Mouse (Mus musculus): ENCODE data around the gene Cpt1c. TPM values are rescaled to one million over a fixed set of nuclear protein-coding genes. Genes with fewer than 3 reads are reported as not detected.
A peak's percentile ranks its signal among the peaks of the same experiment; 100 is the strongest.

Gene Cpt1c
- total and polyA plus RNA-seq, 2 experiments from 2014 or later: 50.7 to 99.4 TPM

GRCm38 (mm10) chr7:44959281-44959680 lies 15.4 kb downstream of the Cpt1c start:
- H3K9ac ChIP-seq (replicated peaks; ENCODE audit: low read length): no peak overlapping the region
- WGBS: 89% methylated on average over 8 of the region's 8 CpGs
- H3K27me3 ChIP-seq (ENCODE audit: insufficient read depth, low read length): no peaks in the 10 kb centered on the region
- H3K36me3 ChIP-seq (ENCODE audit: insufficient read depth, low read length): peaks cover 16% of the 10 kb centered on the region
- DNase-seq (ENCODE audit: low spot score): no peak
- ATAC-seq: no peak
- H3K4me2 ChIP-seq (ENCODE audit: low read depth, low read length): no peak overlapping the region
- TF ChIP-seq CTCF (IDR thresholded peaks at IDR 0.05; ENCODE audit: low read depth): no peak
- no peaks in the 10 kb centered on the region for H3K9me3 ChIP-seq (ENCODE audit: low read length)
- no peak overlapping the region for H3K27ac ChIP-seq
- H3K4me1 ChIP-seq (ENCODE audit: insufficient read depth, low read length): no peaks in the 10 kb centered on the region
- no peak overlapping the region for H3K4me3 ChIP-seq (ENCODE audit: low read length)

- peak; percentile 82 for TF ChIP-seq CTCF (IDR thresholded peaks at IDR 0.05; ENCODE audit: low read depth)
- 59% methylated on average over 7 of the region's 7 CpGs for WGBS
- 0 out of 2 replicates have a peak, but pooled peaks have one; percentile 31 for ATAC-seq
Observed at GRCm38 (mm10) chr7:44958208-44958607, 16.4 kb downstream of the Cpt1c start.

GRCm38 (mm10) chr7:44957183-44957835 lies 17.3 kb downstream of the Cpt1c start:
- 65% methylated on average over 20 of the region's 20 CpGs for WGBS
- peaks cover 11% of the 10 kb centered on the region for H3K36me3 ChIP-seq (ENCODE audit: insufficient read depth, low read length)
- no peak for ATAC-seq

More at GRCm38 (mm10) chr7:44958208-44958607, 16.4 kb downstream of the Cpt1c start:
- no peak overlapping the region for H3K27ac ChIP-seq
- peaks cover 11% of the 10 kb centered on the region for H3K36me3 ChIP-seq (ENCODE audit: insufficient read depth, low read length)
- H3K4me3 ChIP-seq (ENCODE audit: low read length): no peak overlapping the region
- H3K27me3 ChIP-seq (ENCODE audit: insufficient read depth, low read length): no peaks in the 10 kb centered on the region
- no peak overlapping the region for H3K9ac ChIP-seq (replicated peaks; ENCODE audit: low read length)
- DNase-seq (ENCODE audit: low spot score): peak; percentile 78
- H3K4me1 ChIP-seq (ENCODE audit: insufficient read depth, low read length): no peaks in the 10 kb centered on the region
- no peaks in the 10 kb centered on the region for H3K9me3 ChIP-seq (ENCODE audit: low read length)
- H3K4me2 ChIP-seq (ENCODE audit: low read depth, low read length): no peak overlapping the region

DNA sequence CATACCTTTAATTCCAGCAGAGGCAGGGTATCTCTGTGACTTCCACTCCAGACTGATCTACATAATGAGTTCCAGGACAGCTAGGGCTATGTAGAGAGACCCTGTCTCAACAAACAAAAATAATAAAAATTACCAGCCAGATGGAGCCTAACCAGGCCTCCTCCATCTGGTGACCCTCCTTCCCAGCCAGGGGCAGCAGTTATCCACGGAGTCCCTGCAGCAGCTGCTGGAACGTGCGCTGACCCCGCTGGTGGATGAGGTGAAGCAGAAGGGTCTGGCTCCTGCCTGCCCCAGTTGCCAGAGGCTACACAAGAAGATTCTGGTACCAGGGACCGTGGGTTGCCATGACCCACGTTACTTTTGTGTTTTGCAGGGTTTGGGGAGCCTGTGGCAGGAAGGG lies 18.4 kb downstream of the Cpt1c start:
- no peak for TF ChIP-seq CTCF (IDR thresholded peaks at IDR 0.05; ENCODE audit: low read depth)
- no peaks in the 10 kb centered on the region for H3K9me3 ChIP-seq (ENCODE audit: low read length)
- 0 out of 2 replicates have a peak, but pooled peaks cover 6% of the 10 kb centered on the region for H3K4me1 ChIP-seq (ENCODE audit: insufficient read depth, low read length)
- no peak overlapping the region for H3K9ac ChIP-seq (replicated peaks; ENCODE audit: low read length)
- H3K4me2 ChIP-seq (ENCODE audit: low read depth, low read length): no peak overlapping the region
- no peak overlapping the region for H3K4me3 ChIP-seq (ENCODE audit: low read length)
- no peak for ATAC-seq
- H3K36me3 ChIP-seq (ENCODE audit: insufficient read depth, low read length): peaks cover 6% of the 10 kb centered on the region
- no peak for DNase-seq (ENCODE audit: low spot score)
- WGBS: 47% methylated on average over 6 of the region's 6 CpGs
- no peak overlapping the region for H3K27ac ChIP-seq
- peaks cover 6% of the 10 kb centered on the region for H3K27me3 ChIP-seq (ENCODE audit: insufficient read depth, low read length)

More at GRCm38 (mm10) chr7:44957183-44957835, 17.3 kb downstream of the Cpt1c start:
- Histone ChIP-seq H3K9me3 (ENCODE audit: low read length) (no peaks in the 10 kb centered on the region), H3K4me1 (ENCODE audit: insufficient read depth, low read length) (0 out of 2 replicates have a peak, but pooled peaks cover 3% of the 10 kb centered on the region), H3K4me2 (ENCODE audit: low read depth, low read length) (no peak overlapping the region), H3K9ac (replicated peaks; ENCODE audit: low read length) (no peak overlapping the region), H3K4me3 (ENCODE audit: low read length) (no peak overlapping the region), H3K27ac (peak overlapping the region; percentile 28; the same call in 1 of the 2 replicates), H3K27me3 (ENCODE audit: insufficient read depth, low read length) (no peaks in the 10 kb centered on the region)
- DNase-seq (ENCODE audit: low spot score): no peak
- no peak for TF ChIP-seq CTCF (IDR thresholded peaks at IDR 0.05; ENCODE audit: low read depth)

DNA sequence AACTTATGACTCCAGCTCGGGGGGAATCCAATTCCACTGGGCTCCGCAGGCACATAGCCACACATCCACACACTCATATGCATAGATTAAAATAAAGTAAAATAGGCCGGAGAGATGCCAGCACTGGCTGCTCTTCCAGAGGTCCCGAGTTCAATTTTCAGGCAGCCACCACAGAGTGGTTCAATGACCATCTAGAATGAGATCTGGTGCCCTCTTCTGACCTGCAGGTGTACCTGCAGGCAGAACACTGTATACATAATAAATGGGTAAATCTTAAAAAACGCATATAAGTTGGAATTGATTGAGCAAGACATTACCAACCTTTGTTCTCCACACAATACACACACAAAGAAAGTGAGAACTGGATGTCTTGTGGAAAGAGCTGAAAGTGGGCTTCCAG lies 19.0 kb downstream of the Cpt1c start:
- H3K27ac ChIP-seq: no peak overlapping the region
- 59% methylated on average over 5 of the region's 5 CpGs for WGBS
- peak; percentile 59 for DNase-seq (ENCODE audit: low spot score)
- H3K9ac ChIP-seq (replicated peaks; ENCODE audit: low read length): no peak overlapping the region
- peak; percentile 64 for TF ChIP-seq CTCF (IDR thresholded peaks at IDR 0.05; ENCODE audit: low read depth)
- 0 out of 2 replicates have a peak, but pooled peaks cover 6% of the 10 kb centered on the region for H3K4me1 ChIP-seq (ENCODE audit: insufficient read depth, low read length)
- no peak overlapping the region for H3K4me3 ChIP-seq (ENCODE audit: low read length)
- H3K4me2 ChIP-seq (ENCODE audit: low read depth, low read length): no peak overlapping the region
- no peak for ATAC-seq
- peaks cover 6% of the 10 kb centered on the region for H3K27me3 ChIP-seq (ENCODE audit: insufficient read depth, low read length)
- H3K9me3 ChIP-seq (ENCODE audit: low read length): no peaks in the 10 kb centered on the region
- H3K36me3 ChIP-seq (ENCODE audit: insufficient read depth, low read length): no peaks in the 10 kb centered on the region; the same call in 1 of the 2 replicates

- DNase-seq (ENCODE audit: low spot score): no peak
- no peak for TF ChIP-seq CTCF (IDR thresholded peaks at IDR 0.05; ENCODE audit: low read depth)
- ATAC-seq: no peak
Observed at GRCm38 (mm10) chr7:44954091-44954885, 20.4 kb downstream of the Cpt1c start.

More at GRCm38 (mm10) chr7:44954091-44954885, 20.4 kb downstream of the Cpt1c start:
- no peaks in the 10 kb centered on the region for H3K9me3 ChIP-seq (ENCODE audit: low read length)
- 0 out of 2 replicates have a peak overlapping the region, but pooled peaks have one; percentile 2 for H3K27ac ChIP-seq
- 0 out of 2 replicates have a peak, but pooled peaks cover 6% of the 10 kb centered on the region for H3K4me1 ChIP-seq (ENCODE audit: insufficient read depth, low read length)
- WGBS: 72% methylated on average over 12 of the region's 12 CpGs
- H3K4me3 ChIP-seq (ENCODE audit: low read length): no peak overlapping the region
- H3K9ac ChIP-seq (replicated peaks; ENCODE audit: low read length): no peak overlapping the region
- no peak overlapping the region for H3K4me2 ChIP-seq (ENCODE audit: low read depth, low read length)
- H3K36me3 ChIP-seq (ENCODE audit: insufficient read depth, low read length): no peaks in the 10 kb centered on the region; the same call in 1 of the 2 replicates
- H3K27me3 ChIP-seq (ENCODE audit: insufficient read depth, low read length): peaks cover 6% of the 10 kb centered on the region

Data from hindbrain, postnatal 0 days (tissue).